Mouse (Mus musculus) brown adipose tissue, adult 24 weeks (tissue): ENCODE data around the gene Gm7073. TPM values are rescaled to one million over a fixed set of nuclear protein-coding genes. Genes with fewer than 3 reads are reported as not detected.

ENCODE experiments used
- H3K27ac ChIP-seq: fragments of 200-500 bp; replicated peaks from 2 replicates; pipeline ENCODE4 v1.5.1; 2012; ENCODE audit warnings: low read depth, mild to moderate bottlenecking, low read length
- H3K4me1 ChIP-seq: fragments of 200-500 bp; 2 replicates; pipeline ENCODE4 v1.6.1; 2012; ENCODE audit warnings: low read length, mixed read lengths; ENCODE audit not compliant: control insufficient read depth, insufficient read depth, insufficient read length
- H3K4me3 ChIP-seq: fragments of 200-500 bp; 2 replicates; pipeline ENCODE4 v1.5.1; 2012; ENCODE audit warnings: low read depth, mild to moderate bottlenecking, low read length, moderate library complexity; ENCODE audit not compliant: insufficient read depth
- polyA plus RNA-seq: library from polyadenylated mRNA; stranded (reverse); fragments of >200 nt; gene quantifications from 2 replicates; pipeline ENCODE4 v1.2.4, GENCODE M21; 2012; ENCODE audit not compliant: missing spikeins, insufficient read depth, insufficient read length

Gm7073 gene
- polyA plus RNA-seq: not detected in 2 replicates

DNA sequence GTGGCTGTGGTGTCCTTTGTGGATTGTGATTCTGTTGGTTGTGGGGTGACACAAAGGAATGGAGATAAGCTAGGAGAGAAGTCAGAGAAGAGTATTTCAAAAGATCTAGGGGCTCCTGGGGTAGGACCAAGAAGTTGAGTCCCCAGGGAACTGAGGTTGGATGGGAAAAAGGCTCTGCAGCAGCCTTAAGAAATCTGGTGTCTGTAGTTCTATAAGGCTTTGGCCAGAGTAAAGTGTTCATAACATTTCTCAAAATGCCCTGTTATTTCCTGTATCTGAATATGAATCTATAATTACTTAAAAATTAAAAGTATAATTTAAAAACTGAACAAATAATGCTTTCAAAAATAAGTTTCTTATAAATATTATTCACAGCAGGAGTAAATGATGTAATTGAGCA lies at the start of gene Gm7073:
Gm7073 (minus strand) TSS at position 101 of the 400 bp plus-strand sequence.
- Histone ChIP-seq H3K4me3 (no peak within 1 kb of the TSS), H3K27ac (no peak within 1 kb of the TSS), H3K4me1 (no peaks in the 10 kb centered on the region)

DNA sequence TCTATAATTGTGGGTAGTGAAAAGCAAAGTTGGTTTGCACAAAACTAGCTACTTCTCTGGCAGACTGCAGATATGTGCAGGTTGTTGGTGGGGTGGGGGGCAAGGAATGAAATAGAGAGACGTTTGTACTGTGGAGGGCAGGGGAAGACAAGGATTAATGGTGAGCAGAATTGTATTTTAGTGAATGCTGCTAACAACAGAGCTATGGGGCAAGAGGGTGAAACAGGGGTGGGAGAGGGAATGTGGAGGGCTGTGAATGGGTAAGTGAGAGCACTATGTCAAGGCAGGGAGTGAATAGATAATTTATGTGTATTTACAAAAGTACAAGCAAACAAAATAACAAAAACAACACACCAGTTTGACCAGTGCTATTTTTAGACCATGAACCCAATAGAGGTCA lies 31.5 kb upstream of the Gm7073 start:
- H3K27ac ChIP-seq: no peak overlapping the region
- no peaks in the 10 kb centered on the region for H3K4me1 ChIP-seq
- H3K4me3 ChIP-seq: no peak overlapping the region

DNA sequence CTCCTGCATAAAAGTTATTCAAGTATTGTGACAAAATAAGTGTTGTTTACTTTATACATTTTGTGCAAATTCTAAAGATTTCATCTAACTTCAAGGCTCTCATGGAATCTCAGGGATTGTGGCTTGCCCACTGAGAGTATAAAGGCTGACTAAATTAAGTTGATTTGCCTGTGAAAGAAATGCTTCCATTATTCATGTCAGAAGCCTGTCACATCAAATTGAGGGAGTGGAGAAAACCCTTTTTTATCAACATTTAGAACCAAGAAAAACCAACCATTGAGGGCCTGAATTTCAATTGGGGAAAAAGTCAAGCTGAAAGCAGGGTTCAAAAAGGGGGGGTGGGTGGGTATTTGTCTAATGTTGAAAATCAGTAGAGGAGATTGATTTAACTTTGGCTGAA lies 30.0 kb upstream of the Gm7073 start:
- no peaks in the 10 kb centered on the region for H3K4me1 ChIP-seq
- H3K4me3 ChIP-seq: no peak overlapping the region

DNA sequence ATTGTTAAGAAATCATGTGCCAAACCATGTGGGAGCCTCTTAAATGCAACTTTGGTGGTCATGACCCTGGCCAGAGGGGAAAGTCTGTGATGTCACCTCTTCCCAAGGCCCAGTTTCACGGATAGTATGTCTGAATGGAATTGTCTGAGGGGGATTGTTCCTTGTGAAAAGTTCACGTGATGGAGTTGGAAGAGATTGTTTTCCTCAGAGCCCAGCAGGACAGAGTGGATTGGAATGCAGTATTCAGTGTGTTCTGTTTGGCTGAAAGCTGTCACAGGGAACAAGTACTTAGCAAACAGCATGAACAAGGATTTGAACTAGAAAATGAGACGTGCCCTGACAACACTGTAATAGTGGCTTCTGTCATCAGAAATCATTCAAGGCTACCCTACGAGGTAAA lies 16.2 kb upstream of the Gm7073 start:
- no peak overlapping the region for H3K27ac ChIP-seq
- H3K4me3 ChIP-seq: no peak overlapping the region
- H3K4me1 ChIP-seq: no peaks in the 10 kb centered on the region

More for the DNA sequence above, 30.0 kb upstream of the Gm7073 start:
- H3K27ac ChIP-seq: no peak overlapping the region

DNA sequence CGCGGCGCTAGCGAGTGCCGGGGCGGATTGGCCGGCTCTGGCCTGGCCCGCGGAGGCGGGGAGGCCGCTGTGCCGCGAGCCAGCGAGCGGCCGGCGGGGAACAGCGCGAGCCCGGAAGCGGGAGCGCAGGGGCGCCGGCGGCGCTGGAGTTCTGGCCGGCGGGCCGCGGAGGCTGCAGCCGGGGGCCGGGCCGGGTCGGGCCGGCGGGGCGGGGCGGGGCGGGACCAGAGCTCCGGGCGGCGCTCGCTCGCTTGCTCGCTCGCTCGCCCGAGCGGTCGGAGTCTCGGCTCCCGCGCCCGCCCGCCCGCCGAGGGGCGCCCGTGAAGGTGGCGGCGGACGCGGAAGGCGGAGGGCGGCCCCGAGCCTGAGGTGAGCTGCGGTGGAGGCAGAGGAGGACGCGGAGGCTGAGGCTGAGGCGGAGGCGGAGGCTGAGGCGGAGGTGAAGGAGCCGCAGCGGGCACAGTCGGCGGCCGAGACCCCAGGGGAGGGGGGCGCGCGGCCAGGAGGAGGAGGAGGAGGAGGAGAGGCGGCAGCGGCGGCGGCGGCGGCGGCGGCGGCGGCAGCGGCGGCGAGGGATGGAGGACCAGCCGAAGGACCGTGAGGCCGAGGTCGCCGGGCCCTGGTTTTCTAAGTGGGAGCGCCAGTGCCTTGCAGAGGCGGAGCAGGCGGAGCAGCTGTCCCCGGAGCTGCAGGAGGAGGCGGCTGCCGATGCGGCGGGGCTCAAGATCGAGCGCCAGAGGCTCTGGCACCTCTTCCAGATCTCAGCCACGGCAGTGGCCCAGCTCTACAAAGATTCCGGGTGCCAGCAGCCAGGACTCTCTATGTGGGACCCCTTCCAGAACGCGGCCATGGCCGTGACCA lies 8.6 kb upstream of the Gm7073 start:
- H3K4me3 ChIP-seq: peak overlapping the region; percentile 63
- no peaks in the 10 kb centered on the region for H3K4me1 ChIP-seq
- H3K27ac ChIP-seq: no peak overlapping the region

DNA sequence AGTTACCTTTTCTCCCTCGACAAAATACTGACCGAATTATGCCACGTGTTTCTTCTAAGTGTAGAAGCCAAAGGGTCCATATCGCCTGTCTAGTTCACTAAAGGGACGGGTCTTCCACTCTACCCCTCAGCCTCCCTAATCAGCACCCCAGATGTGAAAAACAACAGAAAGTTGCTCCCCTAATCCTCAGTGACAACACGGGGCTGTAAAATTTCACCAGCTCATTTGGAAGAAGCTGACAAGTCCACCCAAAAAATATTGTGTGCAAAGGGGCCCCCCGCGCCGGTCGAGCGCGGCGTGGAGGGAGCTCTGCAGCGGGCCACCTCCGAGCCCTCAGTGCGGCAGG lies 8.0 kb upstream of the Gm7073 start:
- no peak overlapping the region for H3K27ac ChIP-seq
- peak overlapping the region; percentile 56 for H3K4me3 ChIP-seq
- H3K4me1 ChIP-seq: no peaks in the 10 kb centered on the region

DNA sequence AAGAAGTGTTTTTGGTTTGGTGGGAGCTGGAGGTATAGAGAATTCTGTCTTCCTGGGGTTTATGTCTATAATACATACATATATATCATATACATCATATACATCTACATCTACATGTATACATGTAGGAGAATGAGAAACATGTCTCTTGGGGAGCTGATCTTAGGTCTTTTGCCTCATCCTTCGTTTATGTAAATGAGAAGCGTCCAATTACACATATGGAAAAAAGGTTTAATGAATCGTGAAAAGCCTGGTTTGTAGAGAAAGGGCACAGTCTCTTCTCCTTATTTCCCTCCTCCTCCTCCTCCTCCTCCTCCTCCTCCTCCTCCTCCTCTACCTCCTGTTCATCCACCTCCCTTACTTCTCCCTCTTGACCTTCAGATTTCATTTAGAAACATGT lies 6.9 kb upstream of the Gm7073 start:
- H3K4me3 ChIP-seq: no peak overlapping the region
- no peak overlapping the region for H3K27ac ChIP-seq
- no peaks in the 10 kb centered on the region for H3K4me1 ChIP-seq

DNA sequence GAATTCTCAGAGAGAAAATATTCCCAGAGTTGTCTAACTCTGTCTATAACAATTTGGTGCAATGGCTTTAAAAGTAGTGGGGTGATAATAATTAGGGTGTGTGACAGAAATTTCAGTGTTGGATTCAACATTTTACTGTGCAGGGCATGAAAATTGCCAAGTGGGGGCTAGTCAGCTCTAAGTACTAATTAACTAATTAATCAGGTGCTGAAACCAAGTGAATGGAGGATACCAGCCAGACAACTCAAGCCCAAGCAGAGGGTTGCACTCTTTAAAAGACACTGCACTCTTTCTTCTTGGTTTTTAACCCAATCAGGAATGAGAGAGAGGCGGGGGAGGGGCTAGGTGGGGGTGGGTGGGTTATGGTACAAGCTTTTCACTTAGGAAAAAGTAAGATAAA lies 6.4 kb upstream of the Gm7073 start:
- H3K27ac ChIP-seq: no peak overlapping the region
- H3K4me1 ChIP-seq: no peaks in the 10 kb centered on the region
- H3K4me3 ChIP-seq: no peak overlapping the region

DNA sequence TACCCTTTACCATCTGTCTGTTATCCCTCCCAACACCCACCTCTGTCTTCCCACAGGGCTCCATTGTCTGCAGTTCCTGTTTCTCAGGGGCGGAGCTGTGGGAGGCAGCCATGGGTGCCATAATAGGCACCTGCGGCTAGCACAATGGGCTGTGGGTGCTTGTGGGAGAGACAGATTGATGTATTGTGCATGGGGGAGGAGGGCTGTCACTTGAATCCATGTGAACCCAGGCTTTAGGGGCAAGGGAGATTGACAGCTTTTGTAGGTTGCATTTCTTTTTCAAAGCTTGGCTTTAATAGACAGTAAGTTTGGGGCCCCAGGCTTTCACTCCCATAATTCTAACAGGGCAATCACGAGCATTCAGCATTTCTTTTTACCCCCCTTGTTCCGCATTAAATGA lies 5.0 kb upstream of the Gm7073 start:
- H3K27ac ChIP-seq: no peak overlapping the region
- H3K4me3 ChIP-seq: no peak overlapping the region
- no peaks in the 10 kb centered on the region for H3K4me1 ChIP-seq

DNA sequence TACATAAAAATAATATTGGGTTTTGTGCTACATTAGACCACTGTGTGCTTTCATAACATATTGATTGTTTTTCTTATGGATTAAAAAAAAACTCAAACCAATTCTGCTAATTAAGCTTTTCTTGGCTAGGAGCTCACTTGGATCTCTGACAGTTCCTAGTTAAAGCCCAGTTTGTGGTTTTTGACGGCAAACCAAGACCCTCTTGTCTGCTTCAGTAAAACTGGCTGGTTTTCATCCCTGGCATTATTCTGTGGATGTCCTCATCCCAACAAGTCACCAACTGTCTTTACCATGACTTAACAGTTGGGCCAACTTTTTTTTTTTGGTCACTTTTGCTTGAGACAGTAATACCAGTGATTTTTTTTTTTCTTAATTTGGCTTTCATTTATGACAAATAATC lies 3.9 kb upstream of the Gm7073 start:
- H3K27ac ChIP-seq: no peak overlapping the region
- no peaks in the 10 kb centered on the region for H3K4me1 ChIP-seq

DNA sequence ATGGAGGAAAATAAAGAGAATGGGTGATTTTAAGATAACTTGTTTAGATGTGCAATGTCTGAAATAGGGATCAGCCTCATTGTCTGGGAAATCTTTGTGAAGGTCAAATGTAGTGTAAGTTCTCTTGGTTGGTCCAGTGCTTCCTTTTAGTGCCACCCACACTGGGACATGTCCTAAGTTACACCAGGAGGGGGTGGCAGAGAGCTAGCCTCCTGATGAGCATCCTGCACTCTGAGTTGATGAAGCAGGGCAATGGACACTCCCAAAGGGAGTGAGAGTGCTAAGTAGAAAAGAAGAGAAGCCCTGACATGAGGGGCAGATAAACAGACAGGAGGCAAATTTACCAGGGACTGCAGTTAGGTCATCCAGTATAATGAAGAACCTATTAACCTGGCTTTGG lies 35.1 kb downstream of the Gm7073 start:
- Histone ChIP-seq H3K4me3 (no peak overlapping the region), H3K4me1 (no peaks in the 10 kb centered on the region), H3K27ac (no peak overlapping the region)

More for the DNA sequence above, 3.9 kb upstream of the Gm7073 start:
- no peak overlapping the region for H3K4me3 ChIP-seq

DNA sequence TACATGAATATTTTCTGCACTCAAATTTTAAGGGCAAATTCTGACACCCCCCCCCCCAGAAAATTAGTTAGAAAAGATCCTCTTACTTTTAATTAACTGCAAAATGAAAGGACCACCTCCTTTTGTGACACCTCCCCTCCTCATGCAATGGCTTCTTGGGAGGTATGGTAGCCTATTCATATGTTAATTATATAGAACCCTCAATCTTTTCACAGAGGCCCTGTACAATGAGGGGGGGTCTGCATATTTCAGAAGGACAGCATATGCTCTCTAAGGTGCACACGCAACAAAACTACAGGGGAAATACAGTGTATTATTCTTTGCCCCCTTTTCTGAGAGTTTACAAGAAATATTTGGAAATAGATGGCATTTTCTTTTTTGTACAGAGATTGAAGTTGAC lies 41.3 kb downstream of the Gm7073 start:
- Histone ChIP-seq H3K4me3 (no peak overlapping the region), H3K4me1 (no peaks in the 10 kb centered on the region), H3K27ac (no peak overlapping the region)

DNA sequence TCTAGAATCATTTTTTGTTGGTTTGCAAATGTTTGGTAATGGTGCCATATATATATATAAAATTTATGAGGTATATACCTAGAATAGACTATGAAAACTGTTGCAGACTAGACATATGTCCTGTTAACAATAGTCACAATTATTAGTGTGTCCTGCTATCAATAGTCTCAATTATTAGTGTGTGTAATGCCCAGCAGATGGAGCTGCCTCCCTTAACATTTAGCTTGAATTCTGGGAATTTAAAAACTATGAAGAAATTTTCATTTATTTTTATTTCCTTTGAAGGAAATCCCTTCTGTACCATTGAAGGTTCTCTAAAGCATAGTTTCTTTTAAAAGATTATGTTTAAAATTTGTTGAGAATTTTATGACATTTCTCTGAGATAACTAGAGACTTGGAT lies 43.7 kb downstream of the Gm7073 start:
- no peak overlapping the region for H3K27ac ChIP-seq
- no peaks in the 10 kb centered on the region for H3K4me1 ChIP-seq
- H3K4me3 ChIP-seq: no peak overlapping the region

DNA sequence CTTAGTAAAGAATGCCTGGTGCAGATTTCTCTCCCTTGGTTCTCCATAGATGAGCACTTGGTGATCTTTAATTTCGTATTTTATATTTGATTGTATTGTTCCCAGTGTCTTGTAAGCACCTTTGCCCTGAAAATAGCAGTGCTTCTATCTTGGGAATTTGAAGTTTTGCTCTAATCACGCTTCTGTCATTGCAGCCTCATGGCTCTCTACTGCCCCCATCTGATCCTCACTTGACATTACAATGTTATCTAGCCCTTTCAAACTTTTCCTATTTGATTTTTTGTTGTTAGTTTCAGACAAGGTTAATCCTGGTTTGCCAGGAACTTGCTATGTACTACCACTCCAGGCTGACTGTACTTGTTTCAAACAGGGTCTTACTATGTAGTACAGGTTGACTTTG lies 75.3 kb downstream of the Gm7073 start:
- Histone ChIP-seq H3K4me1 (no peaks in the 10 kb centered on the region), H3K27ac (no peak overlapping the region), H3K4me3 (no peak overlapping the region)

DNA sequence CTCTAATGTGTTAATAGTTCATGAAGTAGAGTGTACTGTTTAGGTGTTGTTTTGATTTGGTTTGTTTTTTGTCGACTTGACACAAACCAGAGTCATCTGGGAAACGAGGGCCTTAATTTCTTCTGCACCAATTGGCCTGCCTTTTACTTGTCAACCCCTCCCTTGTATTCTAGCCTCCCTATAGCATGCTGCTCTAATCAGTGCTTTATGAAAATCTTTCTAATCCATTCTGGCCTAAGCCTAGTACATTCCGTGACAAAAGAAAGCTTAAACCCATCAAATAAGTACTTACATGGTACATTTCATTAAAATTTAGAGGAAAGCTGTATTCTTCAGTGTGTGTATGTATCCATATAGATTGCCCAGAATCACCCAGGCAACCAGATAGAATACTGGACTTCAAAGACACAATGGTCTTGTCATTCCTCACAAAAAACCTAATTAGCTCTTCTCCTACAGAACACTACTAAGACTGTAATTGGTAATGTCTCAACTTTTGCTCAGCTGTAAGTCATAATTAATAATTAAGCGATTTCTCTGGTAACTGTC lies 124.4 kb downstream of the Gm7073 start:
- Histone ChIP-seq H3K4me3 (no peak overlapping the region), H3K4me1 (no peaks in the 10 kb centered on the region), H3K27ac (no peak overlapping the region)

DNA sequence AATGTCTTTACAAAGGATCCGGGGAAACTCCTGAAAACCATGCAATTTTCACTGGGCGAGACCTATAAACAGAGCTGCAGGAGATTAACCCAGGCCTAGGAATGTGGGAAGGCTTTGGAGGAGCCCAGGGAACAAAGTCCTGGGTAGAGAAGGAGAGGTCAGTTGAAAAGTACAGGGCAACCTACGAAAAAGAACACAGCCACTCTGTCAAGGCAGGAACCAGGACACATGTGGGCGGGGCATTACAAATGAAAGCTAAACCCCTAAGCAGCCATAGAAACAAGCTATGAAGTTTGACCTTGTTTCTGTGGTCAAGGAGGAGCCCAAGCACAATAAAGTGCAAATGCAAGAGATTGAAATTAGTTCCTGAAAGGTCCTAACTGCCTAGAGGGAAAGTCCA lies 133.4 kb downstream of the Gm7073 start:
- no peaks in the 10 kb centered on the region; the same call in 1 of the 2 replicates for H3K4me1 ChIP-seq
- H3K27ac ChIP-seq: no peak overlapping the region
- no peak overlapping the region for H3K4me3 ChIP-seq
